Mouse (Mus musculus): ENCODE measurements around the gene P4ha3. TPM values are rescaled to one million over a fixed set of nuclear protein-coding genes. Genes with fewer than 3 reads are reported as not detected.

The P4ha3 gene
- total RNA-seq, 2 experiments from 2014 or later = 6.5 to 8.5 TPM

DNA sequence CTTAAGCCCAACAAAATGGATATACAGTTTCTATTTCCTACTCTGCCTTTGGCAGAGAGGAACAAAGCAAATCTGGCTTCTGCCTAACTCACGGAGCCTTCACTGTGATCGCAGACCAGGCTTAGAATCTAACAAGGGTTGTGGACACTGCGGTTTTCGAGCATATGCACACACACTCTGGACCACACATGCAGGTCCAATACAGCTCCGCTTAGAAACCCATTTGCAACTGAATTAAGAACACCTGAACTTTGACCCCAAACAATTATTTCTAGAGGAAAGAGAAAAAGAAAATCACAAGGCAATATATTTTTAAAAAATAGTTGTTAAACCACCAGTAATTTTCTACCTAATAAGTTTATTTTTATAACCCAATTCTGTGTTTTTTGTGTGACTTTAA is 71.0 kb downstream of the P4ha3 start:
- TF ChIP-seq CTCF (IDR thresholded peaks at IDR 0.05) = no peak
- H3K27ac ChIP-seq = no peak overlapping the region
- no peak overlapping the region for H3K4me3 ChIP-seq
- no peak for DNase-seq (ENCODE audit: extremely low spot score in 1 of 2, low spot score in 2 of 2)
- intact Hi-C loops (cut with DNase I) = no loop called here

DNA sequence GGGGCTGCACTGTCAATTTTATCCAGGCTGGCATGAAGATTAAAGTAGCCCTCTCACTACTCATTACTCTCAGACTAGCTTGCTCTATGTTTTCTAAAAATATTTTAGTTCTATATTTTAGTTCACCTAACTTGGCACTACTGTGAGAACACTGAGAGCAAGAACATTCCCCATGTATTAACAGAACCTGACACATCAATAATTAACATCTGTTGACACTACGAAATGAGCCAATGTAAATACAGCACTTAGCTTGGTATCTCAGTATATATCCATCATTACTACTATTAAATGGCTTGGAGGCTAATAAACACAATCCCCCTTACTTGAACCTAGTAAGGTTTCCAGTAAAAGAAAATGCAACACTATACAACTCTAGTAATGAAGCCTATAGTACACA is 71.4 kb downstream of the P4ha3 start:
- Histone ChIP-seq H3K4me3 (no peak overlapping the region), H3K27ac (no peak overlapping the region)
- TF ChIP-seq CTCF (IDR thresholded peaks at IDR 0.05) = no peak
- intact Hi-C loops (cut with DNase I) = no loop called here
- DNase-seq (ENCODE audit: extremely low spot score in 1 of 2, low spot score in 2 of 2) = no peak

- H3K27ac ChIP-seq = no peak overlapping the region
- no peak overlapping the region for H3K4me3 ChIP-seq
- TF ChIP-seq CTCF (IDR thresholded peaks at IDR 0.05) = no peak
- DNase-seq (ENCODE audit: extremely low spot score in 1 of 2, low spot score in 2 of 2) = no peak
- intact Hi-C loops (cut with DNase I) = no loop called here
Observed at GRCm38 (mm10) chr7:100357856-100358255, 72.5 kb downstream of the P4ha3 start.

- peak overlapping the region; percentile 71 for H3K27ac ChIP-seq
- no peak for TF ChIP-seq CTCF (IDR thresholded peaks at IDR 0.05)
- no peak overlapping the region for H3K4me3 ChIP-seq
- DNase-seq (ENCODE audit: extremely low spot score in 1 of 2, low spot score in 2 of 2) = no peak
- intact Hi-C loops (cut with DNase I) = no loop called here
Observed at GRCm38 (mm10) chr7:100363162-100363561, 77.8 kb downstream of the P4ha3 start.

- no peak for TF ChIP-seq CTCF (IDR thresholded peaks at IDR 0.05)
- Histone ChIP-seq H3K27ac (no peak overlapping the region; the same call in 1 of the 2 replicates), H3K4me3 (no peak overlapping the region)
- intact Hi-C loops (cut with DNase I) = loop anchor here (2.0 kb wide), 1 partner anchor 24 kb away; no protein-coding TSS in a partner anchor
- no peak for DNase-seq (ENCODE audit: extremely low spot score in 1 of 2, low spot score in 2 of 2)
Observed at GRCm38 (mm10) chr7:100364888-100365287, 79.6 kb downstream of the P4ha3 start.

Other genes with a start within 250 kb of the P4ha3 start
- 10 to 100 TPM; 34.0 to 37.3 TPM for gene Pold3, start 164.0 kb upstream of the P4ha3 start, total RNA-seq (2021)
- gene Lipt2, start 126.2 kb upstream of the P4ha3 start, total RNA-seq (2021) = 1 to 10 TPM; 4.5 to 5.3 TPM
- under 1 TPM in 1 of 2 experiments, not detected in 1; 0.48 TPM for gene Kcne3, start 109.0 kb upstream of the P4ha3 start, total RNA-seq (2021)
- 100 to 1,000 TPM; 278 to 282 TPM for gene Pgm2l1, start 58.1 kb upstream of the P4ha3 start, total RNA-seq (2021)
- 10 to 100 TPM; 25.3 to 28.8 TPM for gene C2cd3, start 86.7 kb downstream of the P4ha3 start, total RNA-seq (2021)
- 100 to 1,000 TPM; 220 to 230 TPM for gene Ppme1, start 86.8 kb downstream of the P4ha3 start, total RNA-seq (2021)
- gene Ucp3, start 187.5 kb downstream of the P4ha3 start, total RNA-seq (2021) = 1 to 10 TPM; 2.9 TPM
- gene Ucp2, start 207.8 kb downstream of the P4ha3 start, total RNA-seq (2021) = 10 to 100 TPM; 69.0 to 79.3 TPM
- under 1 TPM; 0.28 to 0.50 TPM for gene Dnajb13, start 229.4 kb downstream of the P4ha3 start, total RNA-seq (2021)

All from left cerebral cortex, adult 2 months (tissue).